Mouse (Mus musculus) skeletal muscle tissue, adult 2 months (tissue): Measurements from ENCODE around the gene Srd5a3.

Experiments
- DNase-seq: peaks from one replicate; pipeline ENCODE4 v3.0.0-alpha.2; 2012; ENCODE audit warnings: low read depth, low spot score

Gene Srd5a3

DNA sequence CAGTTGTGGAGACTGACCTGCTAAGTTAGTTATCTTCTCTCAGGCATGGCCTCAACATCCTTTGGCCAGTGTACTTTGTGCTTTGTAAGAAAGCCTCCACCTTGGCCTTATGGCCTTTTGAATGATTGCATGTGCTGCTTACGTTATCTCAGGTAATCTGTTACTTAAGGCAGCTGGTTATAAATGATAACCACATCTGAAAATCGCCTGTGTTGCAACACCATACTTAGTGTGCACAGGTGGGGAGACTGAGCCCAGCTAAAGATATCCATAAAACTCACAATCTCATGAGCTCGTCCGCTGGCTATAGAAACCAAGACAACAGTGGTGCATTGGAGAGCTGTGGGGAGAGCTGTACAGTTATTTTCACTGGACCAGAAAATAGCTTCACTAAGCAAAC is 50.5 kb downstream of the Srd5a3 start:
- DNase-seq = no peak

DNA sequence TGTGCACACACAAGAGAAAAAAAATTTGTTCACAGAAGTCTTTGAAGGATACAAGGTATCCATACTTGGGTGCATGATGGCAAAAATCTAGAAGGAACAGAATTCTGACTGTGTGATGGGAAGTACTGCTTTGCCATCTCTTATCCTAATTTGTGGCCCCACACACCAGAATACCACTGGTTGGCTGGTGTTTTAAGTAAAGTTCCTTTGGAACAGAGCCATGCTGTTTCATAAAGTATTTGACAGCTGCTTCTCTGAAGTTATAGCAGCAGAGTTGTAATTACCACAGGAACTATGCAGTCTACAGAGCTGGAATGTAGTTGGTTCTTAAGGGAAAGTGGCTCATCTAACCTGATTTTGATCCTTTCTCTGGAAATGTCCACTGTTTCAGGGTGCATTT is 53.0 kb downstream of the Srd5a3 start:
- DNase-seq = no peak

DNA sequence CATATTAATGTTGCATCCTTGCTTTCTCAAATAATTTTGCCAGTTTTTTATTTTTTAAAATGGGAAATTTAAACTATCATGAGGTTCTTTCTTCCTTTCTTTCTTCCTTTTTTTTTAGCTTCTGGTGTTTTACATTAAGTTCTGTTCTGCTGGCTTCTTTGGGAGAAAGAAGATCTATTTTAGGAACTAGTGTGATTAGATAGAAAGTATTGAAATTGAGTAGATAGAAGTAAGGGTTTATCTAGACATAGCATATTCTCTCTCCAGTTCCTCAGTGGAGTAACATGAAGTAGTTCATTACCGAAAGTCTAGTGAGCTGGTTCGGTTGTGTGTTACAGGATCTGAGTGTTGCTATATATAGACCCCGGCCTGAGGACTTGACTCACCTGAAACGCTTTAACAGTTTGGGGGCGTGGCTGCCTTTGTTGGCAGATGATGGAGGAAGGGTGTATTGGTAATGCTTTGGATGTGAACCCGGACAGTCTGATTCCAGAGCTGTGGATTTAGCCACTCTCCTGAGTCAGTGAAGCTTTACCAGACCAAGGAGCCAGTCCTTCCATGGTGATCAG is 54.4 kb downstream of the Srd5a3 start:
- no peak for DNase-seq

DNA sequence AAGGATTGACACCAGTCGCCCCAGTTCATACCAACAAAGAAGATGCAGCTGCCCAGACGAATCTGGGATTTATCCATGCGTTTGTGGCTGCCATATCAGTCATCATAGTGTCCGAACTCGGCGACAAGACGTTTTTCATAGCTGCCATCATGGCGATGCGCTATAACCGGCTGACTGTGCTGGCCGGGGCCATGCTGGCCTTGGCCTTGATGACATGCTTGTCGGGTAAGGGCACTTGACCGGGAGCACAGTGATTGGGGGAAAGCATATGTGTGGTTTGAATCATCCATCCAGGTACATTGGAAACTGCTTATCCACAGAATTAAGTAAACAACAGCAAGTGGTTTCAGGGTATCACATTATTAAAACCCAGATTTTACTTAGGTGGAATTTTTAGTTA is 59.3 kb downstream of the Srd5a3 start:
- DNase-seq = no peak

DNA sequence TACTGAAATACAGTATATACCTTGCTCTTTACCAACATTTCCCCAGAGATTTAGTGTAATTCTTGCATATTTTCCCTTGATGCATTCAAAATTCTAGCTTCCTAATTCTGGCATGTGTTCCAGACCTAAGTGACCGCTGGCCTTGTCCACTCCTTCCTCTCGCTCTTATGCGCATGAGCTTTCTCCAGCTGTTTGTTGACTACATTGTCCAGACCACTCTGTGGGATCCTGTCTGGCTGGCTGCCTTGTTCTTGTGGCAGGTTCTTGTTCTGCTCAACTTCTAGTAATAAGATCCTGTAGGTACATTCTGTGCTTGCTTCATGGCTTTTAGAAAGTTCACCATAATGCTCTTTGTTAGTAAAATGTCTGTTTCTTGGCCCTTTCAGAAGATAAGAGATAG is 63.1 kb downstream of the Srd5a3 start:
- DNase-seq = no peak
